Mouse (Mus musculus) C2C12 (cell line): Measurements from ENCODE around the gene Filip1l.

ENCODE experiments used
- CTCF ChIP-seq: IDR thresholded peaks from one replicate; pipeline ENCODE4 v1.5.1; 2011; ENCODE audit not compliant: control insufficient read depth, insufficient read depth, insufficient read length
- MYOD1 ChIP-seq: IDR thresholded peaks from one replicate; pipeline ENCODE4 v1.6.1; 2011; ENCODE audit warnings: low read depth; ENCODE audit not compliant: control insufficient read depth, insufficient read length

DNA sequence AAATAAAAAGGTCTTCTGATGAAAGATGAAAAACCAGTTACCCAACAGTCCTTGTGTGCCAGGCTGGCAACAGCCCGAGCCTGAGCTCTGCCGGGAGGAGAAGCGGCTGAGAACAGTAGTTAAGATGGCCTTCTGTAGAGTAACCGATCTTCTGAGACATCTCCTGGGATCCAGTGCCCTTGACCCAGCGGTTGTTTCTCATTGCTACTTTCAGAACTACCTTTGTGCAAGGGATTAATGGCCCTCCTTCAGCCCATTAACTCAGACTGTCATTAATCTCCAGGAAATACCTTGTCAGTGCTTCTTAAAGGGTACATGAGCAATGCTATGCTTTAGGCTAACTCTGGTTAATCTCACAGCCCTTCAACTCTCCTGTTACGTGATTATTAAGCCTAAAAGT, 13.2 kb downstream of the Filip1l start:
- TF ChIP-seq CTCF, result no peak
- TF ChIP-seq MYOD1, result no peak
